Comparison of ENCODE assay signal across 8 mouse cellular contexts in the genomic region with DNA sequence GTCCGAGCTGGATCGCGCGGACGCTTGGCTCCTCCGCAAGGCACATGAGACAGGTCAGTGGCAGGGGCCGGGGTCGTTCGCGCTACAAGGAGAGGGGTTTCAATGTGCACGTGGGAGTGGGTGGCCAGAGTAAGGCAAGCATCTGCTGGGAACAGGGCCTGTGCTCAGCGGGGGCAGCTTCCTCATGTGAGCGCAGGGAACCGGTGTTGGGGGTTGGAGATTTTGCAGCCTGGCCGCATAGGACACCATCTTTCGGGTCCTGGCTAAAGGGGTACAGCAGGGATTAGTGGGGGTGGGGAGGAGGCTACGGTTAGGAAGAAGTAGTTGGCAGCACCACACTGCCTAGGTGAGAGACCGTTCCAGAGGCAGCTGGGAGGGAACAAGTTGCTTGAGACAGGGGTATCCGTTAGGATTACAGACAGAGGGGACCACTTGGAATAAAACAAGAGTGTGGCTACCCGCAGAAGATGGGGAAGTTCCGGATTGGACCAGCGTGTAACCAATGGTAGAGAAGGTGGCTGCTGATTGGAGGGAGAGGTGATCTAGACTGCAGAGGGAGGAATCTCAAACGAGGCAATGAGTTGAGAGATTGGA. TPM values are rescaled to one million over a fixed set of nuclear protein-coding genes. Genes with fewer than 3 reads are reported as not detected.
DNase-seq lines count a peak whose midpoint lies in the region; ATAC-seq lines count a peak whose summit lies in the region.

No protein-coding gene starts in this region.

- H3K27me3 ChIP-seq in megakaryocyte, embryonic 14.5 days (replicated peaks), result no peaks in the 10 kb centered on the region
- no peaks in the 10 kb centered on the region for H3K27me3 ChIP-seq in stomach, embryonic 15.5 days (replicated peaks)

- peak overlapping the region; percentile 80 for H3K4me2 ChIP-seq in stomach, embryonic 15.5 days

- peak; percentile 85 for DNase-seq in right cerebral cortex, adult 18-20 months
- no peak for DNase-seq in right cerebral cortex, postnatal 14 days
- DNase-seq in cerebellum, adult 9-11 months, result peak; percentile 73
- DNase-seq in frontal cortex, adult 2 months (ENCODE audit: extremely low spot score in 1 of 2, low spot score in 1 of 2), result peak; percentile 51 to 79
- DNase-seq in left cerebral cortex, adult 9 months (ENCODE audit: low spot score in 2 of 2), result peak; percentile 36 to 74

- H3K36me3 ChIP-seq in megakaryocyte, embryonic 14.5 days (replicated peaks; ENCODE audit: low read length), result peaks cover 38% of the 10 kb centered on the region
- H3K36me3 ChIP-seq in stomach, embryonic 15.5 days, result peaks cover 3% of the 10 kb centered on the region; the same call in 1 of the 2 replicates

- peaks cover 3% of the 10 kb centered on the region for H3K9me3 ChIP-seq in megakaryocyte, embryonic 14.5 days
- H3K9me3 ChIP-seq in stomach, embryonic 15.5 days, result no peaks in the 10 kb centered on the region

- H3K4me3 ChIP-seq in megakaryocyte, embryonic 14.5 days (replicated peaks), result peak overlapping the region; percentile 98
- peak overlapping the region; percentile 79 for H3K4me3 ChIP-seq in stomach, embryonic 15.5 days (replicated peaks)

- peak overlapping the region; percentile 40; the same call in 1 of the 2 replicates for H3K27ac ChIP-seq in stomach, embryonic 15.5 days

- peak; percentile 19 for ATAC-seq in inflammation-experienced regulatory T-cells, adult 6 months
- peak; percentile 28 for ATAC-seq in stomach, embryonic 15.5 days (ENCODE audit: insufficient read depth, low FRiP score, low read depth)

- H3K4me1 ChIP-seq in megakaryocyte, embryonic 14.5 days, result peaks cover 30% of the 10 kb centered on the region
- peaks cover 7% of the 10 kb centered on the region; the same call in 1 of the 2 replicates for H3K4me1 ChIP-seq in stomach, embryonic 15.5 days

- 1% methylated on average over 23 of the region's 23 CpGs for WGBS in stomach, embryonic 15.5 days

- peak overlapping the region; percentile 49; the same call in 1 of the 2 replicates for H3K9ac ChIP-seq in stomach, embryonic 15.5 days

RNA-seq across cellular contexts. Expression of gene Tmem160, which starts 0.6 kb away (rescaled TPM):
- polyA plus RNA-seq in frontal cortex, adult 2 months (2012; rRNA removed), result 84.3 and 91.7 TPM in 2 replicates
- 1 to 10 TPM; 5.3 to 7.7 (median 7.6) TPM for polyA plus RNA-seq in inflammation-experienced regulatory T-cells, adult 6 months (2017; shearing (Covaris generic))
- 185 and 233 TPM in 2 replicates for polyA plus RNA-seq in megakaryocyte, embryonic 14.5 days (2012; ENCODE audit: insufficient read depth, low replicate concordance)
- polyA plus RNA-seq in stomach, embryonic 15.5 days (2015; fragmentation: Nextera tagmentation; extraction: Ambion mirVana), result 48.5 and 57.0 TPM in 2 replicates

RNA-seq across cellular contexts. Expression of gene Npas1, which starts 24.3 kb away (rescaled TPM):
- polyA plus RNA-seq in frontal cortex, adult 2 months (2012; rRNA removed), result 7.8 and 10.1 TPM in 2 replicates
- under 1 TPM in 2 of 3 experiments, not detected in 1; 0.18 to 0.24 TPM for polyA plus RNA-seq in inflammation-experienced regulatory T-cells, adult 6 months (2017; shearing (Covaris generic))
- not detected in 2 replicates for polyA plus RNA-seq in megakaryocyte, embryonic 14.5 days (2012; ENCODE audit: insufficient read depth, low replicate concordance)
- 0.33 and 0.49 TPM in 2 replicates for polyA plus RNA-seq in stomach, embryonic 15.5 days (2015; fragmentation: Nextera tagmentation; extraction: Ambion mirVana)

RNA-seq across cellular contexts. Expression of gene Zc3h4, which starts 52.5 kb away (rescaled TPM):
- polyA plus RNA-seq in frontal cortex, adult 2 months (2012; rRNA removed), result 38.9 and 40.0 TPM in 2 replicates
- 10 to 100 TPM; 13.1 to 20.1 (median 17.3) TPM for polyA plus RNA-seq in inflammation-experienced regulatory T-cells, adult 6 months (2017; shearing (Covaris generic))
- polyA plus RNA-seq in megakaryocyte, embryonic 14.5 days (2012; ENCODE audit: insufficient read depth, low replicate concordance), result 59.1 and 96.9 TPM in 2 replicates
- 16.8 and 17.4 TPM in 2 replicates for polyA plus RNA-seq in stomach, embryonic 15.5 days (2015; fragmentation: Nextera tagmentation; extraction: Ambion mirVana)
